Mouse (Mus musculus): ENCODE data around the gene Cdh16. TPM values are rescaled to one million over a fixed set of nuclear protein-coding genes. Genes with fewer than 3 reads are reported as not detected.

Gene Cdh16
- polyA plus RNA-seq, 2 experiments, result 0.62 to 0.98 TPM

DNA sequence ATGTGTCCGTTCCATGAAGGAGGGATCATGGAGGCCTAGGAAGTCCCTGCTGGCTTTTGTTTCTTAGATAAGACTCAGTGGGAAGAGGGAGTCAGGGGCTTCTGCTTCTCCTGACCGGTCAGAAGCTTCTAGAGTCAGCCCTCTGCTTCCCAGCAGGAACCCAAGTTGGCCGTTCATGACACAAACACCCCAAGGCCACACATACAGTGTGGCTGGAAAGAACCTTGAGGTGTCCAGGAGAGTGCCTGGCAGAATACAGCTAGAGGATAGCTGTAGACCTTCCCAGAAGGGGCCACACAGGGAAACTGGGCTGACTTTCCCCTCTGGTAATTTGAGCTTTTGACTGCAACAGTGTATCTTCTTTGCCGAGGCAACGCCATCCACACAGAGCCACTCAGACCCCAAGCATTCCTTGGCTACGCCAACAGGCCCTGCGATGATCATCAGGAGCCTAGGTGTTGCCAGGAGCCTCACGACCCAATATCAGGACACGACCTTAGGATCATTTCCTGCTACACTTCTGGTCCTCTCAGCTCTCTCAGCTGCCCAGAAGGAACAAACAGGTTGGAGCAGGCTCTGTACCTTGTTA lies 9.1 kb upstream of the Cdh16 start:
- no peaks in the 10 kb centered on the region for H3K9me3 ChIP-seq (ENCODE audit: control insufficient read depth, low read length)
- H3K4me3 ChIP-seq (replicated peaks; ENCODE audit: low read length), result no peak overlapping the region
- no peak for ATAC-seq (ENCODE audit: low FRiP score, low read depth)
- no peak overlapping the region for H3K9ac ChIP-seq (ENCODE audit: low read depth, low read length, severe bottlenecking)
- peaks cover 22% of the 10 kb centered on the region; the same call in 1 of the 2 replicates for H3K4me1 ChIP-seq (ENCODE audit: control insufficient read depth, insufficient read depth, low read length)
- no peak overlapping the region for H3K27ac ChIP-seq (replicated peaks; ENCODE audit: low read depth, low read length)
- no peak for DNase-seq (ENCODE audit: low spot score)
- H3K4me2 ChIP-seq (replicated peaks; ENCODE audit: low read depth, low read length, severe bottlenecking), result no peak overlapping the region
- H3K36me3 ChIP-seq (ENCODE audit: control insufficient read depth, insufficient read depth, low read length), result peaks cover 7% of the 10 kb centered on the region; the same call in 1 of the 2 replicates
- WGBS, result 50% methylated on average over 9 of the region's 9 CpGs
- no peak for TF ChIP-seq POLR2A (IDR thresholded peaks at IDR 0.05; ENCODE audit: borderline replicate concordance, extremely low read depth, insufficient read depth, insufficient read length)
- peaks cover 6% of the 10 kb centered on the region; the same call in 1 of the 2 replicates for H3K27me3 ChIP-seq (ENCODE audit: control insufficient read depth, insufficient read depth, low read length)

- Histone ChIP-seq H3K27me3 (ENCODE audit: control insufficient read depth, insufficient read depth, low read length) (peaks cover 6% of the 10 kb centered on the region; the same call in 1 of the 2 replicates), H3K9ac (ENCODE audit: low read depth, low read length, severe bottlenecking) (no peak overlapping the region), H3K36me3 (ENCODE audit: control insufficient read depth, insufficient read depth, low read length) (0 out of 2 replicates have a peak, but pooled peaks cover 4% of the 10 kb centered on the region), H3K4me2 (replicated peaks; ENCODE audit: low read depth, low read length, severe bottlenecking) (peak overlapping the region; percentile 69; the same call in 1 of the 2 replicates), H3K4me3 (replicated peaks; ENCODE audit: low read length) (no peak overlapping the region), H3K27ac (replicated peaks; ENCODE audit: low read depth, low read length) (no peak overlapping the region), H3K9me3 (ENCODE audit: control insufficient read depth, low read length) (no peaks in the 10 kb centered on the region), H3K4me1 (ENCODE audit: control insufficient read depth, insufficient read depth, low read length) (peaks cover 22% of the 10 kb centered on the region; the same call in 1 of the 2 replicates)
- TF ChIP-seq POLR2A (IDR thresholded peaks at IDR 0.05; ENCODE audit: borderline replicate concordance, extremely low read depth, insufficient read depth, insufficient read length), result no peak
- 50% methylated on average over 6 of the region's 6 CpGs for WGBS
- ATAC-seq (ENCODE audit: low FRiP score, low read depth) (no peak), DNase-seq (ENCODE audit: low spot score) (no peak)
Measured at GRCm38 (mm10) chr8:104632486-104632885, 8.3 kb upstream of the Cdh16 start.

DNA sequence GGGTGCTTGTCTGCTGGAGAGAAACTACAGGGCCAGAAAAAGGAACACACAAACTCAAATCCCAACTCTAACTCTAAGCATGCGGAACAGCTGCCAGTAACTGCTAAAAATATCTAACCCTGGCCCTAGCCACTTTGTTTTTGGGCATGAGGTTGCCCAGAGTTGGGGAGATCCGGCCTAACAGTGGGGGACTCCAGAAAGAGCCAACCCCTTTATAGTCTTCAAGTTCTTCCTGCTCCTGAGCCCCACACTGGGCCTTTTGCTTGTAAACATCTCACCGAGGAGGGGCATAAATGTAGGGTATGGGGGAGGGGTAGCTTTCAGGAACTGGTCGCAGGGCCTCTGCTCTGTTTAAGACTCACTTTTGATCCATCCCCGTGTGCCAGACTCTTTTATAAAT lies 7.8 kb upstream of the Cdh16 start:
- no peak overlapping the region for H3K9ac ChIP-seq (ENCODE audit: low read depth, low read length, severe bottlenecking)
- 0 out of 2 replicates have a peak, but pooled peaks cover 4% of the 10 kb centered on the region for H3K36me3 ChIP-seq (ENCODE audit: control insufficient read depth, insufficient read depth, low read length)
- no peak for DNase-seq (ENCODE audit: low spot score)
- H3K27me3 ChIP-seq (ENCODE audit: control insufficient read depth, insufficient read depth, low read length), result peaks cover 6% of the 10 kb centered on the region; the same call in 1 of the 2 replicates
- 0 out of 2 replicates have a peak overlapping the region, but pooled peaks have one; percentile 38 for H3K27ac ChIP-seq (replicated peaks; ENCODE audit: low read depth, low read length)
- TF ChIP-seq POLR2A (IDR thresholded peaks at IDR 0.05; ENCODE audit: borderline replicate concordance, extremely low read depth, insufficient read depth, insufficient read length), result no peak
- WGBS, result 16% methylated on average over 5 of the region's 5 CpGs
- no peaks in the 10 kb centered on the region for H3K9me3 ChIP-seq (ENCODE audit: control insufficient read depth, low read length)
- ATAC-seq (ENCODE audit: low FRiP score, low read depth), result no peak
- H3K4me2 ChIP-seq (replicated peaks; ENCODE audit: low read depth, low read length, severe bottlenecking), result peak overlapping the region; percentile 69
- peaks cover 22% of the 10 kb centered on the region; the same call in 1 of the 2 replicates for H3K4me1 ChIP-seq (ENCODE audit: control insufficient read depth, insufficient read depth, low read length)
- peak overlapping the region; percentile 41; the same call in 1 of the 2 replicates for H3K4me3 ChIP-seq (replicated peaks; ENCODE audit: low read length)

- Histone ChIP-seq H3K27ac (replicated peaks; ENCODE audit: low read depth, low read length) (0 out of 2 replicates have a peak within 1 kb of the TSS, but pooled peaks have one; percentile 38), H3K9ac (ENCODE audit: low read depth, low read length, severe bottlenecking) (peak within 1 kb of the TSS; percentile 50)
- 2% methylated on average over 24 of the region's 28 CpGs for WGBS
Measured at GRCm38 (mm10) chr8:104630981-104631663, 6.9 kb upstream of the Cdh16 start, which contains the start of gene Rrad. TSS of gene Rrad (minus strand) at chr8:104631327.

DNA sequence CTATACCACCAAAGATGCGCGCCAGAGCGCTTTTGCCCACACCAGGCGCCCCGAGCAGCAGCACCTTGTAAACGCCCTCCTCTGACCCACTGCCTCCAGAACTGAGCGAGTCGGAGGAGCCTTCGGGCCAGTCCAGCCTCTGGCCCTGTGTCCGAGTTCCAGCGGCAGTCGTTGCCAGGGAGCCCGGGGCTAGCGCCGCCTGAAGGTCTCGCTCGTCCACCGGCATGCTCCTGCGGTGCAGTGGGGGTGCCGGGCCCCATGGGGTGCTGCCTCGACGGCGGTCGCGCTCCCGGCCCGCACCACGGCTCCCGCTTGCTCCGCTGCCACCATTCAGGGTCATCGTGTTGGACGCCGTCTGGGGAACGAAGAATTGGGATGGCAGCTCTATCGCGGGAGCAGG lies 6.4 kb upstream of the Cdh16 start:
- 0 out of 2 replicates have a peak, but pooled peaks cover 4% of the 10 kb centered on the region for H3K36me3 ChIP-seq (ENCODE audit: control insufficient read depth, insufficient read depth, low read length)
- peaks cover 6% of the 10 kb centered on the region; the same call in 1 of the 2 replicates for H3K27me3 ChIP-seq (ENCODE audit: control insufficient read depth, insufficient read depth, low read length)
- H3K4me1 ChIP-seq (ENCODE audit: control insufficient read depth, insufficient read depth, low read length), result peaks cover 22% of the 10 kb centered on the region; the same call in 1 of the 2 replicates
- no peak for DNase-seq (ENCODE audit: low spot score)
- H3K4me2 ChIP-seq (replicated peaks; ENCODE audit: low read depth, low read length, severe bottlenecking), result peak overlapping the region; percentile 69
- no peaks in the 10 kb centered on the region for H3K9me3 ChIP-seq (ENCODE audit: control insufficient read depth, low read length)
- H3K27ac ChIP-seq (replicated peaks; ENCODE audit: low read depth, low read length), result no peak overlapping the region
- peak overlapping the region; percentile 50 for H3K9ac ChIP-seq (ENCODE audit: low read depth, low read length, severe bottlenecking)
- 0 out of 2 replicates have a peak, but pooled peaks have one; percentile 16 for ATAC-seq (ENCODE audit: low FRiP score, low read depth)
- TF ChIP-seq POLR2A (IDR thresholded peaks at IDR 0.05; ENCODE audit: borderline replicate concordance, extremely low read depth, insufficient read depth, insufficient read length), result no peak
- peak overlapping the region; percentile 41 for H3K4me3 ChIP-seq (replicated peaks; ENCODE audit: low read length)
- 1% methylated on average over 36 of the region's 36 CpGs for WGBS

More at GRCm38 (mm10) chr8:104630981-104631663, 6.9 kb upstream of the Cdh16 start, which contains the start of gene Rrad:
- no peak for TF ChIP-seq POLR2A (IDR thresholded peaks at IDR 0.05; ENCODE audit: borderline replicate concordance, extremely low read depth, insufficient read depth, insufficient read length)
- Histone ChIP-seq H3K27me3 (ENCODE audit: control insufficient read depth, insufficient read depth, low read length) (peaks cover 6% of the 10 kb centered on the region; the same call in 1 of the 2 replicates), H3K4me2 (replicated peaks; ENCODE audit: low read depth, low read length, severe bottlenecking) (peak within 1 kb of the TSS; percentile 69), H3K4me1 (ENCODE audit: control insufficient read depth, insufficient read depth, low read length) (peaks cover 22% of the 10 kb centered on the region; the same call in 1 of the 2 replicates), H3K4me3 (replicated peaks; ENCODE audit: low read length) (peak within 1 kb of the TSS; percentile 41), H3K9me3 (ENCODE audit: control insufficient read depth, low read length) (no peaks in the 10 kb centered on the region), H3K36me3 (ENCODE audit: control insufficient read depth, insufficient read depth, low read length) (0 out of 2 replicates have a peak, but pooled peaks cover 4% of the 10 kb centered on the region)
- ATAC-seq (ENCODE audit: low FRiP score, low read depth) (peak; percentile 72), DNase-seq (ENCODE audit: low spot score) (peak; percentile 57)
